Mouse (Mus musculus) spleen, postnatal 10 days (tissue): ENCODE measurements around the gene Gdpd2.

Source experiments
- DNase-seq, 2 experiments: peaks; one replicate each; pipeline ENCODE4 v3.0.0; 2021 to 2022; ENCODE audit warnings: low spot score in 2 of 2

Gene Gdpd2

GRCm38 (mm10) chrX:100729665-100730188, at the start of gene Gdpd2:
Gdpd2 (plus strand) TSS chrX:100729873.
- DNase-seq: no peak

GRCm38 (mm10) chrX:100686527-100686926, 43.1 kb upstream of the Gdpd2 start:
- DNase-seq: no peak

GRCm38 (mm10) chrX:100687360-100688032, 42.2 kb upstream of the Gdpd2 start:
- DNase-seq: no peak

- DNase-seq: no peak
Measured at GRCm38 (mm10) chrX:100688033-100688370, 41.7 kb upstream of the Gdpd2 start.

- DNase-seq: no peak
Measured at GRCm38 (mm10) chrX:100696776-100697175, 32.9 kb upstream of the Gdpd2 start.

- no peak for DNase-seq
Measured at GRCm38 (mm10) chrX:100708032-100708431, 21.6 kb upstream of the Gdpd2 start.

GRCm38 (mm10) chrX:100716173-100716572, 13.5 kb upstream of the Gdpd2 start:
- DNase-seq: no peak

GRCm38 (mm10) chrX:100728947-100729346, 726 bp upstream of the Gdpd2 start:
- peak in 1 of 2 experiments; percentile 21 for DNase-seq

- no peak for DNase-seq
Measured at GRCm38 (mm10) chrX:100730266-100730665, 593 bp downstream of the Gdpd2 start.

GRCm38 (mm10) chrX:100734359-100734758, 4.7 kb downstream of the Gdpd2 start:
- no peak for DNase-seq

GRCm38 (mm10) chrX:100738918-100739317, 9.2 kb downstream of the Gdpd2 start:
- peak in 1 of 2 experiments; percentile 38 for DNase-seq

- no peak for DNase-seq
Measured at GRCm38 (mm10) chrX:100739443-100739842, 9.8 kb downstream of the Gdpd2 start.

GRCm38 (mm10) chrX:100740785-100741184, 11.1 kb downstream of the Gdpd2 start:
- DNase-seq: no peak

GRCm38 (mm10) chrX:100741940-100742339, 12.3 kb downstream of the Gdpd2 start:
- peak in 1 of 2 experiments; percentile 57 for DNase-seq

GRCm38 (mm10) chrX:100765855-100766254, 36.2 kb downstream of the Gdpd2 start:
- peak in 1 of 2 experiments; percentile 28 for DNase-seq

- DNase-seq: peak in 1 of 2 experiments; percentile 11
Measured at GRCm38 (mm10) chrX:100767181-100767884, 37.7 kb downstream of the Gdpd2 start, which contains the start of gene Dlg3. Dlg3 (plus strand) TSS chrX:100767722.

GRCm38 (mm10) chrX:100767885-100768626, 38.4 kb downstream of the Gdpd2 start:
- no peak for DNase-seq

GRCm38 (mm10) chrX:100769281-100769680, 39.6 kb downstream of the Gdpd2 start:
- no peak for DNase-seq

- peak; percentile 24 to 69 for DNase-seq
Measured at GRCm38 (mm10) chrX:100774341-100774811, 44.7 kb downstream of the Gdpd2 start.

- DNase-seq: no peak
Measured at GRCm38 (mm10) chrX:100775405-100775804, 45.7 kb downstream of the Gdpd2 start.

GRCm38 (mm10) chrX:100776494-100776893, 46.8 kb downstream of the Gdpd2 start:
- DNase-seq: peak; percentile 11 to 41
